Mouse (Mus musculus) retina, adult 2 months (tissue): ENCODE data around the gene Lmntd2.

ENCODE experiments used
- DNase-seq: peaks from one replicate; pipeline ENCODE4 v3.0.0-alpha.2; 2012; ENCODE audit warnings: low read depth, low spot score

Lmntd2 gene

GRCm38 (mm10) chr7:141215880-141216733 lies 2.2 kb upstream of the Lmntd2 start:
- DNase-seq: no peak

- DNase-seq: peak; percentile 80
Measured at GRCm38 (mm10) chr7:141215101-141215879, 1.4 kb upstream of the Lmntd2 start, which contains the start of gene Rassf7. TSS of gene Rassf7 (plus strand) at chr7:141215860.

GRCm38 (mm10) chr7:141214310-141214709 lies 430 bp upstream of the Lmntd2 start:
- DNase-seq: no peak

GRCm38 (mm10) chr7:141213133-141213532 lies 747 bp downstream of the Lmntd2 start:
- no peak for DNase-seq

- DNase-seq: no peak
Measured at GRCm38 (mm10) chr7:141210606-141211131, 3.2 kb downstream of the Lmntd2 start.

GRCm38 (mm10) chr7:141210137-141210536 lies 3.7 kb downstream of the Lmntd2 start:
- DNase-seq: no peak

GRCm38 (mm10) chr7:141209526-141209925 lies 4.4 kb downstream of the Lmntd2 start:
- DNase-seq: no peak

- DNase-seq: no peak
Measured at GRCm38 (mm10) chr7:141206182-141206937, 7.5 kb downstream of the Lmntd2 start.

GRCm38 (mm10) chr7:141205504-141205903 lies 8.4 kb downstream of the Lmntd2 start:
- no peak for DNase-seq

- DNase-seq: no peak
Measured at GRCm38 (mm10) chr7:141204546-141204945, 9.3 kb downstream of the Lmntd2 start.

- DNase-seq: no peak
Measured at GRCm38 (mm10) chr7:141198121-141198520, 15.8 kb downstream of the Lmntd2 start.

GRCm38 (mm10) chr7:141196619-141197282 lies 17.1 kb downstream of the Lmntd2 start:
- no peak for DNase-seq

GRCm38 (mm10) chr7:141195754-141196153 lies 18.1 kb downstream of the Lmntd2 start:
- DNase-seq: no peak

- DNase-seq: peak; percentile 70
Measured at GRCm38 (mm10) chr7:141194830-141195229, 19.1 kb downstream of the Lmntd2 start.

- DNase-seq: no peak
Measured at GRCm38 (mm10) chr7:141194409-141194808, 19.5 kb downstream of the Lmntd2 start.

GRCm38 (mm10) chr7:141193948-141194347 lies 19.9 kb downstream of the Lmntd2 start, which contains the start of the genes Hras and Lrrc56:
TSS of gene Hras (minus strand) at chr7:141194005.
TSS of gene Lrrc56 (plus strand) at chr7:141194157.
- peak; percentile 93 for DNase-seq

GRCm38 (mm10) chr7:141193348-141193856 lies 20.5 kb downstream of the Lmntd2 start:
- DNase-seq: no peak

GRCm38 (mm10) chr7:141192776-141193347 lies 21.0 kb downstream of the Lmntd2 start:
- DNase-seq: no peak

- DNase-seq: no peak
Measured at GRCm38 (mm10) chr7:141191796-141192685, 21.8 kb downstream of the Lmntd2 start.
